Mouse (Mus musculus) liver, postnatal 0 days (tissue): Measurements from ENCODE around the gene Capn9.

Experiments
- CTCF ChIP-seq: sonication (generic); IDR thresholded peaks from 2 replicates; pipeline ENCODE4 v1.5.1; 2016; ENCODE audit warnings: antibody characterized with exemption, low read depth
- EP300 ChIP-seq: IDR thresholded peaks from 2 replicates; pipeline ENCODE4 v1.6.1; 2016; ENCODE audit warnings: antibody characterized with exemption, low read depth, mild to moderate bottlenecking

DNA sequence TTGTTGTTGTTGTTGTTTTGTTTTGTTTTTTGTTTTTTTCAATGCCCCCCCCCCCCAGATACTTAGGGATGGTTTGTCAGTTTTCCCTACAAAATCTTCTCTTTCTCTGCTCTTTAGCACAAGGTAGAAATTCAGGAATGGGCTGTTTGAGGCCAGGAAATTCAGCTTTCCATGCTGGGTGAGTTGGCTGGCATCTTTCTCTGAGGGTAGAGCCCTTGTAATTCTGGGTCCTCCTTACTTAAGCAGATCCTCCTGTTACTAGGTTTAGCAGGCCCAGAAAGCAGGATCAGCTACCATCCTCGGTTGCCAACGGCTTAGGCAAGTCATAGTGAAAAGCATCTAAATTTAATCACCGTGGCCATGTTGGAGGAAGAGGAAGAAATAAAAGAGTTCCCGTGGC lies 55.0 kb downstream of the Capn9 start:
- no peak for TF ChIP-seq CTCF
- TF ChIP-seq EP300 = no peak
